Mouse (Mus musculus) MEL (cell line): ENCODE measurements around the gene Smg6. TPM values are rescaled to one million over a fixed set of nuclear protein-coding genes. Genes with fewer than 3 reads are reported as not detected.

Source experiments
- DNase-seq: peaks from one replicate; pipeline ENCODE4 v3.0.0; 2011; ENCODE audit warnings: low read depth, low spot score
- H3K27ac ChIP-seq: 2 replicates; pipeline ENCODE4 v1.5.1; 2012; ENCODE audit warnings: low read depth, mild to moderate bottlenecking, control low read depth, low read length, moderate library complexity; ENCODE audit not compliant: control insufficient read depth
- H3K27me3 ChIP-seq, 2 experiments: fragments of 150-350 bp in 1 of 2; sonication (generic) in 1 of 2; 2 replicates each; pipeline ENCODE4 v1.6.1; 2012; ENCODE audit warnings: low read length in 2 of 2, mild to moderate bottlenecking in 2 of 2, improper control_type of control experiment in 1 of 2, moderate library complexity in 1 of 2; ENCODE audit not compliant: insufficient read depth in 2 of 2, control insufficient read depth in 1 of 2
- H3K36me3 ChIP-seq, 2 experiments: 2 replicates each; pipeline ENCODE4 v1.6.1; 2012 to 2014; ENCODE audit warnings: low read length in 2 of 2, improper control_type of control experiment in 1 of 2, inconsistent platforms in 1 of 2, mild to moderate bottlenecking in 1 of 2; ENCODE audit not compliant: insufficient read depth in 2 of 2, control insufficient read depth in 1 of 2
- H3K4me1 ChIP-seq, 2 experiments: fragments of 150-350 bp in 1 of 2; sonication (generic) in 1 of 2; 2 replicates each; pipeline ENCODE4 v1.6.1; 2012; ENCODE audit warnings: low read length in 2 of 2, improper control_type of control experiment in 1 of 2, mild to moderate bottlenecking in 1 of 2; ENCODE audit not compliant: insufficient read depth in 2 of 2, control insufficient read depth in 1 of 2
- H3K4me3 ChIP-seq, 2 experiments: fragments of 150-350 bp in 1 of 2; sonication (generic) in 1 of 2; 2 replicates each; pipeline ENCODE4 v1.5.1; 2012; ENCODE audit warnings: low read depth in 2 of 2, low read length in 2 of 2, mild to moderate bottlenecking in 2 of 2, moderate library complexity in 2 of 2, control low read depth in 1 of 2, improper control_type of control experiment in 1 of 2; ENCODE audit not compliant: control insufficient read depth in 1 of 2, insufficient read depth in 1 of 2
- H3K79me2 ChIP-seq: 2 replicates; pipeline ENCODE4 v1.6.1; 2012; ENCODE audit warnings: mild to moderate bottlenecking, low read length, moderate library complexity; ENCODE audit not compliant: control insufficient read depth, poor library complexity, insufficient read depth
- H3K9ac ChIP-seq: 2 replicates; pipeline ENCODE4 v1.6.1; 2012; ENCODE audit warnings: low read depth, mild to moderate bottlenecking, control low read depth, low read length, moderate library complexity; ENCODE audit not compliant: control insufficient read depth, poor library complexity, severe bottlenecking
- H3K9me3 ChIP-seq: fragments of 150-350 bp; sonication (generic); replicated peaks from 2 replicates; pipeline ENCODE4 v1.6.1; 2012; ENCODE audit warnings: mild to moderate bottlenecking, low read length, improper control_type of control experiment, moderate library complexity; ENCODE audit not compliant: insufficient read depth
- BHLHE40 ChIP-seq: IDR thresholded peaks from 2 replicates; pipeline ENCODE4 v1.6.1; 2012; ENCODE audit warnings: low read depth, mild to moderate bottlenecking, inconsistent platforms, low read length, improper control_type of control experiment, borderline replicate concordance
- CHD1 ChIP-seq: IDR thresholded peaks from 2 replicates; pipeline ENCODE4 v1.6.1; 2012; ENCODE audit warnings: low read depth, mild to moderate bottlenecking, inconsistent platforms, low read length, improper control_type of control experiment
- CTCF ChIP-seq, 3 experiments: IDR thresholded peaks in 2 of 3; conservative IDR thresholded peaks in 1 of 3; 2 replicates each; pipeline ENCODE4 v1.5.1; 2011 to 2012; ENCODE audit warnings: low read length in 3 of 3, low read depth in 2 of 3, mild to moderate bottlenecking in 2 of 3, improper control_type of control experiment in 1 of 3, inconsistent platforms in 1 of 3, mixed read lengths in 1 of 3, moderate library complexity in 1 of 3; ENCODE audit not compliant: control insufficient read depth in 1 of 3, insufficient read depth in 1 of 3, poor library complexity in 1 of 3, severe bottlenecking in 1 of 3
- E2F4 ChIP-seq: IDR thresholded peaks from 2 replicates; pipeline ENCODE4 v1.6.1; 2011; ENCODE audit warnings: low read depth, low read length, improper control_type of control experiment, borderline replicate concordance
- ETS1 ChIP-seq: IDR thresholded peaks from 2 replicates; pipeline ENCODE4 v1.6.1; 2012; ENCODE audit warnings: low read depth, mild to moderate bottlenecking, inconsistent platforms, low read length, improper control_type of control experiment, moderate library complexity
- GABPA ChIP-seq: IDR thresholded peaks from 2 replicates; pipeline ENCODE4 v1.6.1; 2012; ENCODE audit warnings: low read depth, mild to moderate bottlenecking, inconsistent platforms, low read length, improper control_type of control experiment, moderate library complexity
- KAT2A ChIP-seq: conservative IDR thresholded peaks from 2 replicates; pipeline ENCODE4 v1.6.1; 2012; ENCODE audit warnings: low read depth, low read length, improper control_type of control experiment, inconsistent platforms
- MAFK ChIP-seq: IDR thresholded peaks from 2 replicates; pipeline ENCODE4 v1.6.1; 2011; ENCODE audit warnings: low read depth, mild to moderate bottlenecking, low read length, improper control_type of control experiment, borderline replicate concordance
- MXI1 ChIP-seq: IDR thresholded peaks from 2 replicates; pipeline ENCODE4 v1.6.1; 2011; ENCODE audit warnings: mild to moderate bottlenecking, low read depth, low read length, improper control_type of control experiment
- MYB ChIP-seq: IDR thresholded peaks from 2 replicates; pipeline ENCODE4 v1.6.1; 2011; ENCODE audit warnings: mild to moderate bottlenecking, low read depth, low read length, improper control_type of control experiment
- MYC ChIP-seq: IDR thresholded peaks from 2 replicates; pipeline ENCODE4 v1.6.1; 2011; ENCODE audit warnings: low read depth, mild to moderate bottlenecking, low read length, improper control_type of control experiment, moderate library complexity
- NELFE ChIP-seq: IDR thresholded peaks from 2 replicates; pipeline ENCODE4 v1.6.1; 2011; ENCODE audit warnings: low read depth, low read length, improper control_type of control experiment
- RAD21 ChIP-seq: IDR thresholded peaks from 2 replicates; pipeline ENCODE4 v1.6.1; 2011; ENCODE audit warnings: mild to moderate bottlenecking, low read depth, low read length, improper control_type of control experiment
- RCOR1 ChIP-seq: IDR thresholded peaks from 2 replicates; pipeline ENCODE4 v1.6.1; 2012; ENCODE audit warnings: low read depth, mild to moderate bottlenecking, inconsistent platforms, low read length, improper control_type of control experiment
- SIN3A ChIP-seq: IDR thresholded peaks from 2 replicates; pipeline ENCODE4 v1.6.1; 2012; ENCODE audit warnings: low read length, improper control_type of control experiment, inconsistent platforms
- TAL1 ChIP-seq: IDR thresholded peaks from 2 replicates; pipeline ENCODE4 v1.6.1; 2012; ENCODE audit warnings: mild to moderate bottlenecking, inconsistent platforms, low read length, moderate library complexity, mixed read lengths
- TBP ChIP-seq: IDR thresholded peaks from 2 replicates; pipeline ENCODE4 v1.8.0; 2011; ENCODE audit warnings: low read depth, low read length, improper control_type of control experiment
- TCF12 ChIP-seq: IDR thresholded peaks from 2 replicates; pipeline ENCODE4 v1.6.1; 2014; ENCODE audit warnings: low read depth, mild to moderate bottlenecking, inconsistent platforms, low read length, improper control_type of control experiment, moderate library complexity
- USF2 ChIP-seq, 2 experiments: IDR thresholded peaks; 2 replicates each; pipeline ENCODE4 v1.6.1; 2011 to 2012; ENCODE audit warnings: improper control_type of control experiment in 2 of 2, low read length in 2 of 2, borderline replicate concordance in 1 of 2, inconsistent platforms in 1 of 2, low read depth in 1 of 2, mild to moderate bottlenecking in 1 of 2; ENCODE audit not compliant: insufficient read depth in 1 of 2
- ZKSCAN1 ChIP-seq: IDR thresholded peaks from 2 replicates; pipeline ENCODE4 v1.6.1; 2012; ENCODE audit warnings: low read depth, mild to moderate bottlenecking, inconsistent platforms, low read length, improper control_type of control experiment, moderate library complexity
- ZNF384 ChIP-seq: IDR thresholded peaks from 2 replicates; pipeline ENCODE4 v1.6.1; 2012; ENCODE audit warnings: low read depth, mild to moderate bottlenecking, inconsistent platforms, low read length, improper control_type of control experiment
- polyA plus RNA-seq, 2 experiments: library from polyadenylated mRNA; stranded (reverse) in 1 of 2; unstranded in 1 of 2; fragments of >175 nt in 1 of 2; fragments of >200 nt in 1 of 2; gene quantifications; 2 replicates each; pipeline versions ENCODE4 v1.2.1 to v1.2.4; 2012; ENCODE audit warnings: low replicate concordance in 2 of 2, low read depth in 1 of 2; ENCODE audit not compliant: insufficient read length in 2 of 2, insufficient read depth in 1 of 2, missing spikeins in 1 of 2
- total RNA-seq: library from RNA; depleted of rRNA; stranded (reverse); fragments of 300-350 nt; gene quantifications from 2 replicates; pipeline ENCODE4 v1.2.3, GENCODE M21; 2012

The Smg6 gene
- total and polyA plus RNA-seq, 3 experiments = 11.6 to 19.0 TPM; not detected in 1

- no peaks in the 10 kb centered on the region for H3K9me3 ChIP-seq
- DNase-seq = no peak
- TF ChIP-seq KAT2A = no peak
- TF ChIP-seq MYC = no peak
- no peak for TF ChIP-seq USF2 (IDR thresholded peaks at IDR 0.05; ENCODE audit: borderline replicate concordance in 1 of 2, insufficient read depth in 1 of 2, low read depth in 1 of 2, low read length in 2 of 2)
- no peak for TF ChIP-seq BHLHE40
- no peak for TF ChIP-seq TAL1
- TF ChIP-seq SIN3A = no peak
- no peak for TF ChIP-seq RAD21
- no peak for TF ChIP-seq CHD1
- no peak overlapping the region for H3K9ac ChIP-seq
- H3K36me3 ChIP-seq = no peaks in the 10 kb centered on the region
- no peak overlapping the region for H3K4me3 ChIP-seq
- no peaks in the 10 kb centered on the region for H3K27me3 ChIP-seq
- peaks cover 0 to 5% of the 10 kb centered on the region in 2 experiments; a peak in 1 of 4 replicates for H3K4me1 ChIP-seq
- H3K79me2 ChIP-seq = no peaks in the 10 kb centered on the region
- H3K27ac ChIP-seq = no peak overlapping the region
Measured at GRCm38 (mm10) chr11:75204472-75204871, 278.8 kb downstream of the Smg6 start.

- H3K9me3 ChIP-seq = no peaks in the 10 kb centered on the region
- TF ChIP-seq MYC (no peak), TBP (no peak), ZNF384 (no peak), MXI1 (no peak), MYB (no peak), CHD1 (no peak), MAFK (no peak), RCOR1 (no peak), ETS1 (no peak), NELFE (no peak), E2F4 (no peak), SIN3A (no peak), GABPA (no peak), TCF12 (no peak), CTCF (IDR thresholded peaks at IDR 0.05 in 2 of 3, conservative IDR thresholded peaks at IDR 0.05 in 1 of 3; ENCODE audit: control insufficient read depth in 1 of 3, insufficient read depth in 1 of 3, low read depth in 2 of 3, low read length in 3 of 3, poor library complexity in 1 of 3, severe bottlenecking in 1 of 3) (no peak), KAT2A (no peak), ZKSCAN1 (no peak)
- no peaks in the 10 kb centered on the region; a peak in 1 of 4 replicates for H3K4me1 ChIP-seq
Measured at GRCm38 (mm10) chr11:75206347-75206746, 280.7 kb downstream of the Smg6 start.

More at GRCm38 (mm10) chr11:75206347-75206746, 280.7 kb downstream of the Smg6 start:
- Histone ChIP-seq H3K9ac (no peak overlapping the region), H3K4me3 (no peak overlapping the region), H3K79me2 (no peaks in the 10 kb centered on the region), H3K27me3 (no peaks in the 10 kb centered on the region), H3K36me3 (no peaks in the 10 kb centered on the region), H3K27ac (no peak overlapping the region)
- DNase-seq = no peak
